Mouse (Mus musculus): ENCODE data around the gene Gm6890.
"Not testable (repeated sequence)": the region's sequence is repeated elsewhere in the genome, so short reads cannot be mapped to it uniquely, and the experiment has no call there.

Gm6890 gene

GRCm38 (mm10) chrX:74740627-74741026, at the start of gene Gm6890:
Gene Gm6890 (plus strand): TSS chrX:74740927.
- not testable (repeated sequence) for DNase-seq (ENCODE audit: low spot score)

DNA sequence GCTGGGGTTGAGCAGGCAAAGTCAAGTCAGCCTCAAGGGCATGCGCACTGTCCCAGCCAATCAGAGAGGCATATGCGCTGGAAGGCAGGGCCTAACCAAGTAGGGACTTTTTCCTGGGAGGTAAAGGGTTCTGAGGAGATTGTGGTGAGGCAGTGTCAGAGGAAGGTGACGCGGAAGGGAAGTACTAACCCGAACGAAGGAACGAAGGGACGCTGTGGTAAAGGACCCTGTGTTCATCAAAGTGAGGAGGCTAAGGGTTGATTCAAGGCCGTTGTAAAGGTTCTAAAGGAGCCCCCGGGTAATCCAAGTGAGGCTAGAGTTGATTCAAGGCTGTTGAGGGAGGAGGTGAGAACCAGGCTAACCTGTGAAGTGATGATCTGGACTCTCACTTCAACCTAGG, 14.5 kb upstream of the Gm6890 start:
- DNase-seq (ENCODE audit: low spot score) = not testable (repeated sequence)

GRCm38 (mm10) chrX:74770715-74771114, 30.0 kb downstream of the Gm6890 start:
- DNase-seq (ENCODE audit: low spot score) = not testable (repeated sequence)

Measured in urinary bladder, postnatal 10 days (tissue).